Mouse (Mus musculus): ENCODE data around the gene Isx.

Gene Isx

GRCm38 (mm10) chr8:74872940-74873339 lies at the start of gene Isx:
TSS of gene Isx (plus strand) at chr8:74873173.
- DNase-seq (ENCODE audit: low spot score): no peak

- no peak for DNase-seq (ENCODE audit: low spot score)
These were observed 45.3 kb upstream of the Isx start for GRCm38 (mm10) chr8:74827689-74828088.

GRCm38 (mm10) chr8:74831322-74831721 lies 41.7 kb upstream of the Isx start:
- DNase-seq (ENCODE audit: low spot score): no peak

GRCm38 (mm10) chr8:74834246-74834645 lies 38.7 kb upstream of the Isx start:
- DNase-seq (ENCODE audit: low spot score): no peak

GRCm38 (mm10) chr8:74847376-74848048 lies 25.5 kb upstream of the Isx start:
- no peak for DNase-seq (ENCODE audit: low spot score)

- DNase-seq (ENCODE audit: low spot score): no peak
These were observed 24.3 kb upstream of the Isx start for GRCm38 (mm10) chr8:74848707-74849106.

- DNase-seq (ENCODE audit: low spot score): no peak
These were observed 22.0 kb upstream of the Isx start for GRCm38 (mm10) chr8:74850971-74851370.

- no peak for DNase-seq (ENCODE audit: low spot score)
These were observed 21.1 kb upstream of the Isx start for GRCm38 (mm10) chr8:74851837-74852236.

GRCm38 (mm10) chr8:74853488-74853887 lies 19.5 kb upstream of the Isx start:
- DNase-seq (ENCODE audit: low spot score): peak; percentile 8

- no peak for DNase-seq (ENCODE audit: low spot score)
These were observed 18.2 kb upstream of the Isx start for GRCm38 (mm10) chr8:74854786-74855185.

- no peak for DNase-seq (ENCODE audit: low spot score)
These were observed 17.6 kb upstream of the Isx start for GRCm38 (mm10) chr8:74855341-74855740.

- no peak for DNase-seq (ENCODE audit: low spot score)
These were observed 13.7 kb upstream of the Isx start for GRCm38 (mm10) chr8:74859241-74859640.

- DNase-seq (ENCODE audit: low spot score): no peak
These were observed 12.5 kb upstream of the Isx start for GRCm38 (mm10) chr8:74860449-74860848.

- DNase-seq (ENCODE audit: low spot score): no peak
These were observed 10.4 kb upstream of the Isx start for GRCm38 (mm10) chr8:74862598-74862997.

- no peak for DNase-seq (ENCODE audit: low spot score)
These were observed 2.5 kb upstream of the Isx start for GRCm38 (mm10) chr8:74870346-74870949.

GRCm38 (mm10) chr8:74871686-74872085 lies 1.3 kb upstream of the Isx start:
- no peak for DNase-seq (ENCODE audit: low spot score)

GRCm38 (mm10) chr8:74872151-74872823 lies 686 bp upstream of the Isx start:
- no peak for DNase-seq (ENCODE audit: low spot score)

- no peak for DNase-seq (ENCODE audit: low spot score)
These were observed 1.6 kb downstream of the Isx start for GRCm38 (mm10) chr8:74874565-74874964.

GRCm38 (mm10) chr8:74878637-74879036 lies 5.7 kb downstream of the Isx start:
- DNase-seq (ENCODE audit: low spot score): no peak

- no peak for DNase-seq (ENCODE audit: low spot score)
These were observed 15.8 kb downstream of the Isx start for GRCm38 (mm10) chr8:74888763-74889162.

GRCm38 (mm10) chr8:74891030-74891429 lies 18.1 kb downstream of the Isx start:
- DNase-seq (ENCODE audit: low spot score): no peak

- no peak for DNase-seq (ENCODE audit: low spot score)
These were observed 23.3 kb downstream of the Isx start for GRCm38 (mm10) chr8:74896302-74896701.

GRCm38 (mm10) chr8:74897315-74897714 lies 24.3 kb downstream of the Isx start:
- DNase-seq (ENCODE audit: low spot score): no peak
